8 mouse cellular contexts compared by ENCODE assay signal in genomic region chr10:42070611-42071403, GRCm38 (mm10). TPM values are rescaled to one million over a fixed set of nuclear protein-coding genes. Genes with fewer than 3 reads are reported as not detected.
DNase-seq lines count a peak whose midpoint lies in the region; ATAC-seq lines count a peak whose summit lies in the region.

No protein-coding gene starts in this region.

- no peak overlapping the region for H3K9ac ChIP-seq in kidney, embryonic 15.5 days

- 23% methylated on average over 10 of the region's 10 CpGs for WGBS in kidney, embryonic 15.5 days

- H3K4me2 ChIP-seq in kidney, embryonic 15.5 days = no peak overlapping the region

- no peaks in the 10 kb centered on the region for H3K9me3 ChIP-seq in kidney, embryonic 15.5 days (replicated peaks)

- H3K4me3 ChIP-seq in kidney, embryonic 15.5 days (replicated peaks) = no peak overlapping the region

- H3K4me1 ChIP-seq in kidney, embryonic 15.5 days = peaks cover 26% of the 10 kb centered on the region

- DNase-seq in ovary, postnatal 36 days (ENCODE audit: low spot score) = peak; percentile 56
- DNase-seq in ovary, postnatal 10 days (ENCODE audit: low spot score) = no peak
- peak; percentile 83 to 90 for DNase-seq in cerebellum, adult 18-20 months
- peak; percentile 41 for DNase-seq in heart, adult 8-10 months (ENCODE audit: low spot score)
- peak; percentile 70 for DNase-seq in lung, postnatal 4 days
- no peak for DNase-seq in c-Kit-positive CD71-positive TER-119-positive erythroid progenitor cells, embryonic 14.5 days (ENCODE audit: low spot score)
- DNase-seq in spleen, postnatal 4 days (ENCODE audit: low spot score in 2 of 2) = no peak

- H3K36me3 ChIP-seq in kidney, embryonic 15.5 days = no peaks in the 10 kb centered on the region

- peak; percentile 44; the same call in 1 of the 2 replicates for ATAC-seq in kidney, embryonic 15.5 days (replicated peaks; ENCODE audit: low FRiP score)

- H3K27ac ChIP-seq in kidney, embryonic 15.5 days = no peak overlapping the region

- H3K27me3 ChIP-seq in kidney, embryonic 15.5 days = no peaks in the 10 kb centered on the region

RNA-seq across cellular contexts. Expression of gene Armc2, which starts 52.6 kb away (rescaled TPM):
- total RNA-seq in heart, adult 8-10 months (2022) = 10 to 100 TPM; 22.2 to 29.8 (median 28.0) TPM
- 0.86 and 1.1 TPM in 2 replicates for polyA plus RNA-seq in kidney, embryonic 15.5 days (2015; fragmentation: Nextera tagmentation; extraction: Ambion mirVana)

Comparison
In these comparisons a context has a peak if more than half of its experiments do, and no peak if none do; other contexts are left out.
1. DNase-seq: peak in ovary, postnatal 36 days (single experiment), cerebellum, adult 18-20 months (2 of 2), heart, adult 8-10 months (single experiment) and lung, postnatal 4 days (2 of 2); none in ovary, postnatal 10 days (single experiment), c-Kit-positive CD71-positive TER-119-positive erythroid progenitor cells, embryonic 14.5 days (single experiment) and spleen, postnatal 4 days (0 of 2).